Mouse (Mus musculus) cortical plate, adult 2 months (tissue): ENCODE measurements around the gene Rgs10. TPM values are rescaled to one million over a fixed set of nuclear protein-coding genes. Genes with fewer than 3 reads are reported as not detected.
"Not testable (repeated sequence)": the region's sequence is repeated elsewhere in the genome, so short reads cannot be mapped to it uniquely, and the experiment has no call there.

Experiments
- H3K27ac ChIP-seq: fragments of 200-500 bp; 2 replicates; pipeline ENCODE4 v1.5.1; 2012; ENCODE audit warnings: low read length, control low read depth, inconsistent platforms; ENCODE audit not compliant: insufficient read depth
- H3K4me1 ChIP-seq: fragments of 200-500 bp; 2 replicates; pipeline ENCODE4 v1.6.1; 2011; ENCODE audit warnings: low read length; ENCODE audit not compliant: control insufficient read depth, insufficient read depth
- H3K4me3 ChIP-seq: fragments of 200-500 bp; 2 replicates; pipeline ENCODE4 v1.5.1; 2011; ENCODE audit warnings: mild to moderate bottlenecking, low read length, control low read depth; ENCODE audit not compliant: insufficient read depth
- CTCF ChIP-seq: fragments of 200-500 bp; IDR thresholded peaks from 2 replicates; pipeline ENCODE4 v1.5.1; 2011; ENCODE audit warnings: mild to moderate bottlenecking, control low read depth, low read length; ENCODE audit not compliant: insufficient read depth; ENCODE audit errors: extremely low read depth
- POLR2A ChIP-seq: fragments of 200-500 bp; IDR thresholded peaks from 2 replicates; pipeline ENCODE4 v1.6.1; 2011; ENCODE audit warnings: mild to moderate bottlenecking, low read length, control low read depth; ENCODE audit not compliant: insufficient read depth; ENCODE audit errors: extremely low read depth
- polyA plus RNA-seq: library from polyadenylated mRNA; depleted of rRNA; stranded (reverse); fragments of >200 nt; gene quantifications from 2 replicates; pipeline ENCODE4 v1.2.3, GENCODE M21; 2012; rRNA removed

Rgs10 gene
- polyA plus RNA-seq, 1 experiment: 69.9 TPM

DNA sequence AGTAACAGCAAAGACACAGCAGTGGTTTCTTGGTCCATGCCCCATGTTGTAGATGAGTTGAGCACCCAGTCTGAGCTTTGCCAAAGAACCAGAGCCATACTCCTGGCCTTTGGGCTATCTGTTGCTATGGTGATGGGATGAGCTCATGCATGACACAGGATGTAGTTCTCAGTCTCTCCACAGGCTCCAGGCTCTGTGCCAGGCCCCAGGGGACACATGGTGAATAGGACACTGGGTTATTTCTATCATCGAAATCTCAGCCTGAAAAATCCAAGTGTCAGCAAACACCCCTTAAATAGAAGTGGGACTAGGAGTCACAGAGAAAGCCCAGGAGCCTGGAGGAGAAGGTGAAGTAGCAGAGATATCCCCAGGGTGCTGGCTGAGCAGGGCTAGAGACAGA lies 70.0 kb downstream of the Rgs10 start:
- TF ChIP-seq CTCF (no peak), POLR2A (no peak)
- no peak overlapping the region for H3K27ac ChIP-seq
- no peaks in the 10 kb centered on the region for H3K4me1 ChIP-seq
- H3K4me3 ChIP-seq: no peak overlapping the region

DNA sequence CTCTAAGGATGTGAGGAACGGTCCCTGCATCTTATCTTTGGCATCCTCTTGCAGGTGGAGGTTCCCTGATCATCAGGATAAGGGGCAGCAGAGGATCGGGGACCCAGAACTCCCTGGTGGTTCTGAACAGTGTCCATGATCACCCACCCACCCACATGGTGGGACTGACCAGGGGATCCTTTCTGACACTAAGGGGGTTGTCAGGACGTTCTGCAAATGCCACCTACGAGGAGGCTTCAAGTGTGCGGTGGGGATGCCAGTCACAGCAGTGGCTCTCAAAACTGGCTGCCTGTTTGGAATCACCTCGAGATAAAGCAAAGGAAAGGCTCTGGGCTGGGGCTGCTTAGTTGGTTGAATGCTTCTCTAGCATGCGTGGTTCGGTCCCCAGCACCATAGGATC lies 71.6 kb downstream of the Rgs10 start:
- TF ChIP-seq POLR2A (no peak), CTCF (no peak)
- H3K4me3 ChIP-seq: no peak overlapping the region
- no peaks in the 10 kb centered on the region for H3K4me1 ChIP-seq
- no peak overlapping the region for H3K27ac ChIP-seq

DNA sequence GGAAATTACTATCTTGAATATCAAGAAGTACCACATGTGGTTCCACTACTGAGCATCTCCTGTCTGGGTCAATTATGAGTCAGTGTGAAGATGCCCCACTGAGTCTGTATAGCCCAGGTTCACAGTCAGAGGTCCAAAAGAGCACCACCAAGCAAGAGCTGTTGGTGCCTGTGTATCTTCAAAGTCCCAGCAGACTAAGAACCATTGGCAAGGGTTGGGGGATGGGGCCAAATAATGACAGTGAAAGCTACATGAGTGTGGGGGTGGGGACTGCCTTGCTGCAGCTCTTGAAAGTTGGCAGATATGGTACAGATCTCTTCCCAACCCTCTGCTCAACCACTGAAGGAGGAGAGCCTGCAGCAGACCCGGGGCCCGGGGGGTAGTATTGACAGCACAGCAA lies 72.0 kb downstream of the Rgs10 start:
- no peak overlapping the region for H3K4me3 ChIP-seq
- H3K27ac ChIP-seq: no peak overlapping the region
- TF ChIP-seq CTCF (no peak), POLR2A (no peak)
- H3K4me1 ChIP-seq: no peaks in the 10 kb centered on the region

DNA sequence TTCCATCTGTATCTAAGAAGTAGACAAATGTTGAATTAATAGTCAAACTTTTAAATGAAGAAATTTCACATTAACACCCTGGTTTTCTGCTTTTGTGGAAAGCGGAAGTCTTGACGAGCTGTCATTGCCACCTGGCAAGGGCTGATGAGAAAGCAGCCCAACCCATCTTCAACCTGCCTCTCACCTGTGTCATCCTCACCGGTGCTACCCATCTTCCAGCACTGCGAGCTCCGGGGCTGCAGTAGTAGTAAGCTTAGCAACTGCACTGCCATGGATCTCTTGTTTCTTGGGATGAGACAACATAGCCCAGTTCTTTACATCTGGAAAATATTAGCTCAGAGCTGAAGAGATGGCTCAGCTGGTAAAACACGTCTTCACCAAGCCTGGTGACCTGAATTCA lies 72.9 kb downstream of the Rgs10 start:
- H3K4me1 ChIP-seq: no peaks in the 10 kb centered on the region
- no peak for TF ChIP-seq CTCF
- TF ChIP-seq POLR2A: no peak
- H3K4me3 ChIP-seq: no peak overlapping the region
- H3K27ac ChIP-seq: no peak overlapping the region

DNA sequence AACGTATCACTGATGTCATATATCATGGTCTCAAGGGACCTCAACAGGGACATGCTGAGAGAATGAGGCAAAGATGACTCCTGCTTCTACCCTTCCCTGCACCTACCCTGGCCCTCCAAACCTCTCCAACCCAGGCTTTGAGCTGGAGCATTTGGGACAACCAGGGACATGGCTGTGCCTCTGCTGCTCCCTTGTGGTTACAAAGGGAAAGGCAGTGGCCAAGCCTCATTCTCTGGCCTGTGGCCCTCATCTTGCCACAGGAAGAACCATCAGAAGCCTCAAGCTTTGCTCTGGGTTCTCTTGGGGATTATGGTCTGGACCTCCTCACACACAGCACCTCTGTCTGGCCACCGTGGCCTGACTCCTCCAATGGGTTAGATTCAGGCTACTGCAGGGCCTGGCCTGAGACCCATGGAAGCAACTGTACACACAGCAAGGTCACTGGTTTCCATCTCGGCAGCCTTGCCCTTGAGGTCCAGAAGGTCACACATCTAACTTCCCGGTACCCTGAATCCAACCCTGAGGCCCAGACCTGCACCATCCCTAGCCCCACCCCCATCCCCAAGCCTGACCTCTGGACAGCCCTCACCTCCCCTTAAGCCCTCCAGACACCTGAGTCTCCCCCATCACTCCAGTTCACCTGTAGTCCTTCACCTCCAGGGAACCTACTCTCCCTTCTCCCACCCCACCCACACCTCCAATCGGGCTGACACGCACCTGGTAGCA lies 73.5 kb downstream of the Rgs10 start:
- Histone ChIP-seq H3K4me1 (no peaks in the 10 kb centered on the region), H3K4me3 (no peak overlapping the region), H3K27ac (no peak overlapping the region)
- no peak for TF ChIP-seq POLR2A
- TF ChIP-seq CTCF: peak; percentile 96

DNA sequence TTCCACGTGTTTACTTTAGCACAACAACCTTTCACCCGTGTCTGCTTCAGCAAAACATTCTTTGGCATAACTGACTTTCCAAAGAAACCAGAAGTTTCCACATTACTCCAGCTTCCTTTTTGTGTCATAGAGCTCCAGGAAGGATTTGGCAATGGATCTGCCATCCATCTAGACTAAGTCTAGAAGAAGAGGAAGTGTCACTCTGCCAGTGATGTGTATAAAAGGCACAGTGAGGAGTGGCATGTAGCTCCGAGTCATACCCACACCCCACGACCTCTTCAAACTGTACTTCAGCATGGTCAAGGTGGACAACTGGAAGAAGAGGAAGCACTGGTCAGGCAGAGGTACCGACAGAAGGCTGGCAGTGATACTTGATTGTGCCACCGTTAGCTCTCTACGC lies 74.1 kb downstream of the Rgs10 start:
- Histone ChIP-seq H3K4me3 (no peak overlapping the region), H3K4me1 (no peaks in the 10 kb centered on the region), H3K27ac (no peak overlapping the region)
- TF ChIP-seq CTCF (no peak), POLR2A (no peak)

DNA sequence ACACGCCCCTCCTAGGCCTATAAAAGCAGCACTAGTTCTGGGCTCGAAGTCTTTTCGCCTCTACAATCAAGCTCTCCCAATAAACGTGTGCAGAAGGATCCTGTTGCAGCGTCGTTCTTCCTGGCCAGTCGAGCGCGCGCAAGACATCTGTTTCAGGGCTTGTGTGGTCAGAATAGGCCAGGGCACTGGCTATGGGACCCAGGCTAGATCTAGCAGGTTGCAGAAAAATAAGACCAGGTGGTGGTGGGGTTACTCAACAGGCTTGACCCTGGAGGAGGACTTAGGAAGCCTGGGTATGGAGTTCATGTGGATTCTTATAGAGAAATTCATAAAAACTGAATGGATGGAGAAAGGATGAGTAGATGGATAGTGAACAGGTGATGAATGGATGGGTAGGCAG lies 75.9 kb downstream of the Rgs10 start:
- not testable (repeated sequence) for H3K4me1 ChIP-seq, H3K4me3 ChIP-seq, H3K27ac ChIP-seq

DNA sequence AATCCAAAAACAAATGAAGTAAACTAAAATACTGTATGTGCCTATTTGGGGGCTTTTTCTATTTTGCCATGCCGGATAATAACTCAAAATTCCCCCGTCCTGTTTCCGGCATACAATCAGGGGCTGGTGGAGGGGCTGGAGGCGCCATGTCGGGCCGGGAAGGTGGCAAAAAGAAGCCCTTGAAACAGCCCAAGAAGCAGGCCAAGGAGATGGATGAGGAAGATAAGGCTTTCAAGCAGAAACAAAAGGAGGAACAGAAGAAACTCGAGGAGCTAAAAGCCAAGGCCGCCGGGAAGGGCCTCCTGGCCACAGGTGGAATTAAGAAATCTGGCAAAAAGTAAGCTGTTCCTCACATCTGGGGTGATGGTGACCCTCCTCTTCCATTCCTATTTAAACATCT lies 78.2 kb downstream of the Rgs10 start:
- not testable (repeated sequence) for H3K4me3 ChIP-seq, H3K27ac ChIP-seq, H3K4me1 ChIP-seq

DNA sequence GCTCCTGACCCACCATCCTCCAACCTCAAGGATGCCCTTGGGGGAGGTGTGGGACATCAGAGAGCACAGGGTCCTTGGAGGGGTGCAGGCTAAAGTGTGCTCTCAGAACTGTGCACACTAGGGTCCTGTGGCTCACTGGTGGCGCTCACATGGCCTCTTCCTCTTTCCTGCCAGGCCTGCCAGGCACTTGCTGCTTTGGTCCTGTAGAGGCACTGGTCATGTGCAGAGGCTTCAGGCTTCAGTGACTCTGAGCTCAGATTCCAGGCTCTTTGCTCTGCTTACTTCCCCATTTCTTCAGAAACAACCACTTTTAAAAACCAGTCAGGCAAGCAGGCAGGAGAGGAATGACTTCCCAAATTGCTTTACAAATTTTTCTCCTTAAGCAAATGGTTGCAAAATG lies 85.7 kb downstream of the Rgs10 start:
- Histone ChIP-seq H3K27ac (no peak overlapping the region), H3K4me1 (no peaks in the 10 kb centered on the region), H3K4me3 (no peak overlapping the region)
- TF ChIP-seq CTCF (no peak), POLR2A (no peak)

DNA sequence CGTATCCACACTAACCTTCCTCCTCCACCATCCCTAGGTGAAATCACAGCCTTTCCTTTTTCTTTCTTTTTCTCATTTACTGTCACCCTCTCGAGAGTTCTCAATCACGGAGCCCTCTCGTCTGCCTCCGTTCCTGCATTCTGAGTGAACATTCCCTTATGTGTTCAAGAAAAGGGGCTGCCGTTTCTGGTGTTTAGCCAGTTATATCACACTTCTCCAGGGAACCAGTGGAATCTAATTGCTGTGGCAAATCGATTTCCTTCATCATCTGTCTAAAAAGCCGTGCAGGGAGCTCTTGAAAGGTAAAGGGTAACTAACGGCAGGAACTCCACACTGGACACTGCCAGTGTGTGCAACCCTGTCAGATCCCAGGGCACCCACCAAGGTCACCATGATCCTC lies 87.6 kb downstream of the Rgs10 start:
- H3K4me3 ChIP-seq: no peak overlapping the region
- TF ChIP-seq POLR2A (no peak), CTCF (no peak)
- H3K4me1 ChIP-seq: no peaks in the 10 kb centered on the region
- H3K27ac ChIP-seq: no peak overlapping the region

DNA sequence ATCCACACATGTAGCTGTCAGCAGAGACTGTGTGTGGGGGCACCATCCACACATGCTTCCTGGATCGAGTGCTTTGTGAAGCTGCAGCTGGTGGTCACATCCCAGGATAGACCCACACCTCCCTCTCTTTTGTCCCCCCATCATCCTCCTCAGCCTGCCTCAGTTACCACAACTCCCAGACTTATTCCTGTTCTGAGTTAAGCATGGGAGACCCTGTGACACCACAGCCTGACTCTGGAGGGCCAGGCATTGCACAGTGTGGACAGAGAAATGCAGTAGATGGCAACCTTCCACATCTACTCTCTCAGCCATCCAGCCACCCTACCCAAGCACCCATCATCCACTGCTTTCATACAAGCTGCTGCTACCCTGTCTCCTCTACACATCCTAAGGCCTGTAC lies 93.6 kb downstream of the Rgs10 start:
- no peak for TF ChIP-seq POLR2A
- TF ChIP-seq CTCF: no peak
- no peak overlapping the region for H3K27ac ChIP-seq
- no peak overlapping the region for H3K4me3 ChIP-seq
- H3K4me1 ChIP-seq: no peaks in the 10 kb centered on the region

Other genes starting within 250 kb of the Rgs10 start
- 29.5 and 36.4 TPM in 2 replicates for gene Cox6a2, start 212.4 kb downstream of the Rgs10 start, polyA plus RNA-seq
- gene Armc5, start 181.4 kb downstream of the Rgs10 start, polyA plus RNA-seq: 12.9 and 13.0 TPM in 2 replicates
- 1.9 and 2.4 TPM in 2 replicates for gene 9130023H24Rik, start 180.7 kb downstream of the Rgs10 start, polyA plus RNA-seq
- gene Tgfb1i1, start 171.9 kb downstream of the Rgs10 start, polyA plus RNA-seq: 16.4 and 17.6 TPM in 2 replicates
- not detected in 2 replicates for gene Slc5a2, start 153.1 kb downstream of the Rgs10 start, polyA plus RNA-seq
- 30.9 and 31.8 TPM in 2 replicates for gene BC017158, start 120.6 kb downstream of the Rgs10 start, polyA plus RNA-seq
- gene Tial1, start 43.0 kb upstream of the Rgs10 start, polyA plus RNA-seq: 106 and 125 TPM in 2 replicates
- gene Bag3, start 104.9 kb upstream of the Rgs10 start, polyA plus RNA-seq: 4.9 and 5.4 TPM in 2 replicates
- 54.6 and 57.5 TPM in 2 replicates for gene Inpp5f, start 192.6 kb upstream of the Rgs10 start, polyA plus RNA-seq